Mouse (Mus musculus) liver, adult 2 months (tissue): ENCODE results near the gene Ncstn. TPM values are rescaled to one million over a fixed set of nuclear protein-coding genes. Genes with fewer than 3 reads are reported as not detected.

ENCODE experiments used
- DNase-seq: peaks from one replicate; pipeline ENCODE4 v3.0.0-alpha.2; 2011; ENCODE audit warnings: low read depth, low spot score; ENCODE audit errors: extremely low read depth
- H3K27ac ChIP-seq: fragments of 200-500 bp; replicated peaks from 2 replicates; pipeline ENCODE4 v1.5.1; 2012; ENCODE audit warnings: low read depth, mild to moderate bottlenecking, control low read depth, inconsistent platforms, low read length; ENCODE audit not compliant: insufficient read depth
- H3K27me3 ChIP-seq: fragments of 200-500 bp; 2 replicates; pipeline ENCODE4 v1.6.1; 2012; ENCODE audit warnings: mild to moderate bottlenecking, moderate library complexity, low read length, inconsistent platforms; ENCODE audit not compliant: control insufficient read depth, insufficient read depth
- H3K36me3 ChIP-seq: fragments of 200-500 bp; 2 replicates; pipeline ENCODE4 v1.6.1; 2012; ENCODE audit warnings: low read length, inconsistent platforms; ENCODE audit not compliant: control insufficient read depth, insufficient read depth
- H3K4me1 ChIP-seq: fragments of 200-500 bp; 2 replicates; pipeline ENCODE4 v1.6.1; 2011; ENCODE audit warnings: low read length; ENCODE audit not compliant: control insufficient read depth, insufficient read depth
- H3K4me3 ChIP-seq: fragments of 200-500 bp; 2 replicates; pipeline ENCODE4 v1.5.1; 2011; ENCODE audit warnings: low read depth, mild to moderate bottlenecking, control low read depth, low read length, moderate library complexity; ENCODE audit not compliant: insufficient read depth
- H3K79me2 ChIP-seq: fragments of 200-500 bp; 2 replicates; pipeline ENCODE4 v1.6.1; 2012; ENCODE audit warnings: inconsistent platforms, mild to moderate bottlenecking, low read length, moderate library complexity; ENCODE audit not compliant: control insufficient read depth, insufficient read depth
- H3K9ac ChIP-seq: fragments of 200-500 bp; 2 replicates; pipeline ENCODE4 v1.6.1; 2012; ENCODE audit warnings: low read depth, mild to moderate bottlenecking, control low read depth, inconsistent platforms, low read length
- CTCF ChIP-seq: fragments of 200-500 bp; IDR thresholded peaks from 2 replicates; pipeline ENCODE4 v1.5.1; 2011; ENCODE audit warnings: low read depth, low read length, control low read depth
- POLR2A ChIP-seq: fragments of 200-500 bp; IDR thresholded peaks from 2 replicates; pipeline ENCODE4 v1.6.1; 2011; ENCODE audit warnings: low read length, control low read depth; ENCODE audit not compliant: insufficient read depth; ENCODE audit errors: extremely low read depth
- WGBS: fragments of 180-500 bp; shearing (Covaris S2); methylation state at CpG from one replicate; pipeline ENCODE4 v1.1.7; 2018; 5-methylcytosine and 5-hydroxymethylcytosine counted together
- polyA plus RNA-seq: library from polyadenylated mRNA; depleted of rRNA; stranded (reverse); fragments of >200 nt; gene quantifications from 2 replicates; pipeline ENCODE4 v1.2.3, GENCODE M21; 2012
- total RNA-seq: library from RNA; depleted of rRNA; stranded (reverse); fragments of >200 nt; gene quantifications from 2 replicates; pipeline ENCODE4 v1.2.3, GENCODE M21; 2014

Ncstn gene
- total and polyA plus RNA-seq, 2 experiments: 28.9 to 50.1 TPM

GRCm38 (mm10) chr1:172024140-172024895 lies 58.3 kb downstream of the Ncstn start:
- H3K79me2 ChIP-seq: no peaks in the 10 kb centered on the region
- H3K36me3 ChIP-seq: no peaks in the 10 kb centered on the region
- no peak for TF ChIP-seq POLR2A
- TF ChIP-seq CTCF: no peak
- 85% methylated on average over 9 of the region's 9 CpGs for WGBS
- no peaks in the 10 kb centered on the region for H3K27me3 ChIP-seq
- no peak for DNase-seq
- H3K27ac ChIP-seq: no peak overlapping the region
- H3K4me1 ChIP-seq: no peaks in the 10 kb centered on the region
- no peak overlapping the region for H3K9ac ChIP-seq
- H3K4me3 ChIP-seq: no peak overlapping the region

GRCm38 (mm10) chr1:172019863-172020521 lies 62.6 kb downstream of the Ncstn start:
- WGBS: 90% methylated on average over 10 of the region's 10 CpGs
- Histone ChIP-seq H3K79me2 (no peaks in the 10 kb centered on the region), H3K36me3 (no peaks in the 10 kb centered on the region), H3K27me3 (no peaks in the 10 kb centered on the region), H3K27ac (no peak overlapping the region), H3K4me3 (no peak overlapping the region), H3K9ac (no peak overlapping the region), H3K4me1 (no peaks in the 10 kb centered on the region)
- no peak for DNase-seq
- TF ChIP-seq POLR2A: no peak
- TF ChIP-seq CTCF: no peak

- Histone ChIP-seq H3K36me3 (no peaks in the 10 kb centered on the region), H3K4me3 (no peak overlapping the region), H3K9ac (no peak overlapping the region), H3K79me2 (no peaks in the 10 kb centered on the region), H3K27ac (no peak overlapping the region), H3K27me3 (no peaks in the 10 kb centered on the region), H3K4me1 (no peaks in the 10 kb centered on the region)
- no peak for TF ChIP-seq POLR2A
- TF ChIP-seq CTCF: no peak
- WGBS: 93% methylated on average over 4 of the region's 4 CpGs
- no peak for DNase-seq
Observed at GRCm38 (mm10) chr1:172019339-172019738, 63.3 kb downstream of the Ncstn start.

- H3K27ac ChIP-seq: no peak overlapping the region
- H3K79me2 ChIP-seq: no peaks in the 10 kb centered on the region
- no peaks in the 10 kb centered on the region for H3K36me3 ChIP-seq
- WGBS: 93% methylated on average over 9 of the region's 9 CpGs
- DNase-seq: no peak
- TF ChIP-seq POLR2A (no peak), CTCF (no peak)
- no peak overlapping the region for H3K9ac ChIP-seq
- no peaks in the 10 kb centered on the region for H3K4me1 ChIP-seq
- H3K4me3 ChIP-seq: no peak overlapping the region
- H3K27me3 ChIP-seq: no peaks in the 10 kb centered on the region
Observed at GRCm38 (mm10) chr1:172018336-172019311, 64.0 kb downstream of the Ncstn start.

GRCm38 (mm10) chr1:172017517-172018070 lies 65.0 kb downstream of the Ncstn start:
- WGBS: 94% methylated on average over 6 of the region's 6 CpGs
- Histone ChIP-seq H3K36me3 (no peaks in the 10 kb centered on the region), H3K27me3 (no peaks in the 10 kb centered on the region), H3K27ac (no peak overlapping the region), H3K9ac (no peak overlapping the region), H3K4me1 (no peaks in the 10 kb centered on the region), H3K4me3 (no peak overlapping the region), H3K79me2 (no peaks in the 10 kb centered on the region)
- no peak for DNase-seq
- TF ChIP-seq CTCF: no peak
